Mouse (Mus musculus) myocyte (in vitro differentiated cells): ENCODE results near the gene Slit2. TPM values are rescaled to one million over a fixed set of nuclear protein-coding genes. Genes with fewer than 3 reads are reported as not detected.

Source experiments
- H3K27me3 ChIP-seq: one replicate; pipeline ENCODE4 v1.6.1; 2011; ENCODE audit not compliant: control insufficient read depth, insufficient read depth, insufficient read length
- H3K36me3 ChIP-seq: one replicate; pipeline ENCODE4 v1.6.1; 2011; ENCODE audit not compliant: control insufficient read depth, insufficient read depth
- H3K4me2 ChIP-seq: one replicate; pipeline ENCODE4 v1.6.1; 2011; ENCODE audit warnings: low read depth, control low read depth
- H3K4me3 ChIP-seq: one replicate; pipeline ENCODE4 v1.5.1; 2011; ENCODE audit warnings: mild to moderate bottlenecking, control low read depth, moderate library complexity
- H3K79me2 ChIP-seq: one replicate; pipeline ENCODE4 v1.6.1; 2011; ENCODE audit not compliant: control insufficient read depth, insufficient read depth
- H3ac ChIP-seq: one replicate; pipeline ENCODE4 v1.6.1; 2011; ENCODE audit not compliant: control insufficient read depth, insufficient read length
- CEBPB ChIP-seq: IDR thresholded peaks from 2 replicates; pipeline ENCODE4 v1.6.1; 2011; ENCODE audit warnings: mild to moderate bottlenecking, moderate library complexity; ENCODE audit not compliant: poor library complexity, insufficient read depth, severe bottlenecking
- E2F4 ChIP-seq: IDR thresholded peaks from one replicate; pipeline ENCODE4 v1.6.1; 2011; ENCODE audit warnings: mild to moderate bottlenecking, control low read depth, moderate library complexity; ENCODE audit not compliant: insufficient read depth
- MAX ChIP-seq: IDR thresholded peaks from one replicate; pipeline ENCODE4 v1.6.1; 2011; ENCODE audit warnings: low read depth, mild to moderate bottlenecking, control low read depth
- MYOD1 ChIP-seq, 3 experiments: IDR thresholded peaks; one replicate each; pipeline ENCODE4 v1.6.1; 2011; ENCODE audit warnings: control low read depth in 2 of 3, low read depth in 2 of 3, mild to moderate bottlenecking in 2 of 3, moderate library complexity in 1 of 3; ENCODE audit not compliant: insufficient read length in 2 of 3, control insufficient read depth in 1 of 3
- MYOG ChIP-seq, 3 experiments: IDR thresholded peaks; one replicate each; pipeline ENCODE4 v1.6.1; 2011; ENCODE audit warnings: control low read depth in 2 of 3, low read depth in 2 of 3, mild to moderate bottlenecking in 2 of 3; ENCODE audit not compliant: insufficient read length in 2 of 3, control insufficient read depth in 1 of 3, insufficient read depth in 1 of 3
- POLR2A ChIP-seq: IDR thresholded peaks from one replicate; pipeline ENCODE4 v1.6.1; 2011; ENCODE audit warnings: low read depth, mild to moderate bottlenecking, control low read depth, moderate library complexity; ENCODE audit not compliant: insufficient read length
- POLR2AphosphoS2 ChIP-seq: IDR thresholded peaks from one replicate; pipeline ENCODE4 v1.6.1; 2011; ENCODE audit warnings: low read depth, control low read depth; ENCODE audit not compliant: insufficient read length
- REST ChIP-seq: IDR thresholded peaks from one replicate; pipeline ENCODE4 v1.6.1; 2011; ENCODE audit warnings: mild to moderate bottlenecking, control low read depth, moderate library complexity; ENCODE audit not compliant: insufficient read depth, insufficient read length
- SRF ChIP-seq: IDR thresholded peaks from one replicate; pipeline ENCODE4 v1.6.1; 2011; ENCODE audit warnings: low read depth; ENCODE audit not compliant: control insufficient read depth, insufficient read length
- TCF12 ChIP-seq: IDR thresholded peaks from one replicate; pipeline ENCODE4 v1.6.1; 2011; ENCODE audit warnings: mild to moderate bottlenecking, control low read depth; ENCODE audit not compliant: poor library complexity, insufficient read depth, severe bottlenecking
- TCF3 ChIP-seq: IDR thresholded peaks from one replicate; pipeline ENCODE4 v1.6.1; 2011; ENCODE audit warnings: low read depth, control low read depth; ENCODE audit not compliant: insufficient read length
- USF1 ChIP-seq: IDR thresholded peaks from one replicate; pipeline ENCODE4 v1.6.1; 2011; ENCODE audit warnings: low read depth, mild to moderate bottlenecking, control low read depth, moderate library complexity
- polyA plus RNA-seq: library from polyadenylated mRNA; unstranded; fragments of >200 nt; fragmentation: generic; extraction: Trizol; gene quantifications from one replicate; pipeline ENCODE4 v1.2.1, GENCODE M21; 2012; ENCODE audit warnings: missing spikeins

Gene Slit2
- polyA plus RNA-seq, 1 experiment, result 4.8 TPM

- peak overlapping the region; percentile 71 for H3K4me2 ChIP-seq
- H3K4me3 ChIP-seq, result no peak overlapping the region
- TF ChIP-seq USF1 (peak; percentile 60), CEBPB (no peak), TCF12 (no peak)
- H3K36me3 ChIP-seq, result no peaks in the 10 kb centered on the region
- H3K79me2 ChIP-seq, result no peaks in the 10 kb centered on the region
- no peaks in the 10 kb centered on the region for H3K27me3 ChIP-seq
- H3ac ChIP-seq, result no peak overlapping the region
These were observed 347.9 kb downstream of the Slit2 start for GRCm38 (mm10) chr5:48330817-48331216.

- Histone ChIP-seq H3K36me3 (no peaks in the 10 kb centered on the region), H3K4me3 (no peak overlapping the region), H3K4me2 (peak overlapping the region; percentile 71), H3K27me3 (no peaks in the 10 kb centered on the region), H3ac (no peak overlapping the region), H3K79me2 (no peaks in the 10 kb centered on the region)
- TF ChIP-seq REST (no peak), POLR2AphosphoS2 (no peak), CEBPB (no peak; the same call in 1 of the 2 replicates), POLR2A (no peak), TCF3 (no peak), MYOG (IDR thresholded peaks at IDR 0.05; ENCODE audit: control insufficient read depth in 1 of 3, insufficient read depth in 1 of 3, insufficient read length in 2 of 3, low read depth in 2 of 3) (peak in 2 of 3 experiments; percentile 55 to 62), E2F4 (no peak), TCF12 (peak; percentile 83), USF1 (peak; percentile 15), MAX (peak; percentile 5), MYOD1 (IDR thresholded peaks at IDR 0.05; ENCODE audit: control insufficient read depth in 1 of 3, insufficient read length in 2 of 3, low read depth in 2 of 3) (peak; percentile 33 to 67 (median 53)), SRF (no peak)
These were observed 348.5 kb downstream of the Slit2 start for GRCm38 (mm10) chr5:48331441-48331840.

- H3K36me3 ChIP-seq, result no peaks in the 10 kb centered on the region
- H3ac ChIP-seq, result no peak overlapping the region
- H3K27me3 ChIP-seq, result no peaks in the 10 kb centered on the region
- H3K4me2 ChIP-seq, result no peak overlapping the region
- TF ChIP-seq CEBPB (no peak), MAX (no peak), POLR2A (no peak), TCF12 (no peak), REST (no peak), MYOD1 (IDR thresholded peaks at IDR 0.05; ENCODE audit: control insufficient read depth in 1 of 3, insufficient read length in 2 of 3, low read depth in 2 of 3) (no peak)
- no peaks in the 10 kb centered on the region for H3K79me2 ChIP-seq
- H3K4me3 ChIP-seq, result no peak overlapping the region
These were observed 350.5 kb downstream of the Slit2 start for GRCm38 (mm10) chr5:48333407-48333806.

GRCm38 (mm10) chr5:48333884-48334513 lies 351.1 kb downstream of the Slit2 start:
- no peak for TF ChIP-seq TCF12
- no peak for TF ChIP-seq USF1
- no peak for TF ChIP-seq POLR2AphosphoS2
- no peak for TF ChIP-seq CEBPB
- no peak for TF ChIP-seq MAX
- no peak for TF ChIP-seq SRF
- no peak for TF ChIP-seq POLR2A
- no peak for TF ChIP-seq MYOD1 (IDR thresholded peaks at IDR 0.05; ENCODE audit: control insufficient read depth in 1 of 3, insufficient read length in 2 of 3, low read depth in 2 of 3)
- no peak for TF ChIP-seq E2F4
- no peak for TF ChIP-seq REST
- TF ChIP-seq TCF3, result no peak
- TF ChIP-seq MYOG (IDR thresholded peaks at IDR 0.05; ENCODE audit: control insufficient read depth in 1 of 3, insufficient read depth in 1 of 3, insufficient read length in 2 of 3, low read depth in 2 of 3), result no peak
- no peaks in the 10 kb centered on the region for H3K36me3 ChIP-seq
- H3K79me2 ChIP-seq, result no peaks in the 10 kb centered on the region
- H3ac ChIP-seq, result no peak overlapping the region
- no peaks in the 10 kb centered on the region for H3K27me3 ChIP-seq
- H3K4me2 ChIP-seq, result no peak overlapping the region
- no peak overlapping the region for H3K4me3 ChIP-seq

GRCm38 (mm10) chr5:48340808-48341433 lies 358.0 kb downstream of the Slit2 start:
- Histone ChIP-seq H3ac (no peak overlapping the region), H3K4me3 (no peak overlapping the region), H3K27me3 (no peaks in the 10 kb centered on the region), H3K36me3 (no peaks in the 10 kb centered on the region), H3K4me2 (no peak overlapping the region), H3K79me2 (no peaks in the 10 kb centered on the region)
- TF ChIP-seq POLR2A (no peak), TCF3 (no peak), TCF12 (no peak), MYOD1 (IDR thresholded peaks at IDR 0.05; ENCODE audit: control insufficient read depth in 1 of 3, insufficient read length in 2 of 3, low read depth in 2 of 3) (no peak), POLR2AphosphoS2 (no peak), USF1 (no peak), E2F4 (no peak), MYOG (IDR thresholded peaks at IDR 0.05; ENCODE audit: control insufficient read depth in 1 of 3, insufficient read depth in 1 of 3, insufficient read length in 2 of 3, low read depth in 2 of 3) (no peak), REST (no peak), MAX (no peak), SRF (no peak), CEBPB (no peak)
